Mouse (Mus musculus): ENCODE results near the gene Gm4952.

DNA sequence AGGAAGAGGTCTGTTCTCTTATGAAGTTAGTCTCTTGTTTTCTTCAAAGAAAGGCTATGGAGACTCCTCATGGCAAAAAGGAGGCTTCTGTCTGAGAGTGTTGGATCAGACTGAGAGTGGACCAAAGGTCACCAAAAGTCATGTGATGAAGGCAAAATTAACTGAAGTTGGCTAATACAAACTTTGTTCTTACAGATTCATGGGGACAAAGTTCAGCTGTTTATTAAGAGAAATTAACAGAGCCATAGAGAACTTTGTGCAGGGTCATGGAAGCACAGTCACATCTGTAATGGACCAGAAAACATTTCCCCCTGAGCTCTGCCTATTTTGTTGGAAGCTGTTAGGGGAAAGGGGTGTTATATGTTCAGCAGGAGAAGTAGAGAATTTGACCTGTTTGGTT lies 8.6 kb downstream of the Gm4952 start:
- TF ChIP-seq CTCF (IDR thresholded peaks at IDR 0.05; ENCODE audit: extremely low read depth, insufficient read length, insufficient replicate concordance, low read depth, low read length) (no peak), POLR2A (IDR thresholded peaks at IDR 0.05; ENCODE audit: low read depth, low read length) (no peak)
